10 mouse cellular contexts compared by ENCODE assay signal in genomic region chr3:152300376-152301337, GRCm38 (mm10). TPM values are rescaled to one million over a fixed set of nuclear protein-coding genes. Genes with fewer than 3 reads are reported as not detected.
DNase-seq lines count a peak whose midpoint lies in the region; ATAC-seq and TF ChIP-seq lines count a peak whose summit lies in the region.
"Had no signal": no experiment of that assay in that cellular context is flagged by ENCODE, and none has a peak within 500 bp of the region (broad histone marks: within the 10 kb centered on the region; RNA-seq: fewer than 3 reads in every experiment).

No protein-coding gene starts in this region.

- H3K9me3 ChIP-seq in hindbrain, postnatal 0 days (ENCODE audit: low read length), result no peaks in the 10 kb centered on the region
- H3K9me3 ChIP-seq in hindbrain, embryonic 11.5 days (ENCODE audit: control insufficient read depth, low read length), result no peaks in the 10 kb centered on the region
- no peaks in the 10 kb centered on the region for H3K9me3 ChIP-seq in lung, embryonic 16.5 days (ENCODE audit: control insufficient read depth, low read length)
- no peaks in the 10 kb centered on the region for H3K9me3 ChIP-seq in ES-E14 (ENCODE audit: control insufficient read depth, insufficient read depth, low read depth, low read length)
- H3K9me3 ChIP-seq in limb, embryonic 15.5 days, result no peaks in the 10 kb centered on the region

- no peak overlapping the region for H3K9ac ChIP-seq in hindbrain, postnatal 0 days (replicated peaks; ENCODE audit: low read length)
- no peak overlapping the region for H3K9ac ChIP-seq in hindbrain, embryonic 11.5 days (ENCODE audit: low read depth, low read length)
- no peak overlapping the region for H3K9ac ChIP-seq in lung, embryonic 16.5 days (ENCODE audit: low read length)
- no peak overlapping the region for H3K9ac ChIP-seq in ES-E14 (ENCODE audit: insufficient read depth, low read depth, low read length, poor library complexity, severe bottlenecking)
- no peak overlapping the region for H3K9ac ChIP-seq in limb, embryonic 15.5 days

- H3K4me1 ChIP-seq in hindbrain, postnatal 0 days (ENCODE audit: insufficient read depth, low read length), result no peaks in the 10 kb centered on the region
- no peaks in the 10 kb centered on the region for H3K4me1 ChIP-seq in hindbrain, embryonic 11.5 days (replicated peaks; ENCODE audit: control insufficient read depth, insufficient read depth, low read length)
- H3K4me1 ChIP-seq in lung, embryonic 16.5 days (replicated peaks; ENCODE audit: control insufficient read depth, insufficient read depth, low read length), result peaks cover 14% of the 10 kb centered on the region
- H3K4me1 ChIP-seq in lung, adult 2 months (ENCODE audit: control insufficient read depth, insufficient read depth, low read length), result peaks cover 4% of the 10 kb centered on the region; the same call in 1 of the 2 replicates
- H3K4me1 ChIP-seq in ES-E14 (ENCODE audit: control insufficient read depth in 2 of 2, insufficient read depth in 2 of 2, low read length in 2 of 2, poor library complexity in 1 of 2), result no peaks in the 10 kb centered on the region
- H3K4me1 ChIP-seq in limb, embryonic 15.5 days, result no peaks in the 10 kb centered on the region

- in situ Hi-C loops in ES-E14 (cut with MboI; ENCODE audit: low sequenced_read_pairs in 2 of 2, unreplicated experiment in 2 of 2), result no loop called here

- ATAC-seq in hindbrain, postnatal 0 days, result no peak
- no peak for ATAC-seq in hindbrain, embryonic 11.5 days (ENCODE audit: low FRiP score)
- ATAC-seq in lung, embryonic 16.5 days (ENCODE audit: low read depth), result peak; percentile 87
- ATAC-seq in limb, embryonic 15.5 days (ENCODE audit: insufficient number of reproducible peaks, low FRiP score, low TSS enrichment, low read depth), result no peak; the same call in 1 of the 2 replicates
- ATAC-seq: inflammation-experienced regulatory T-cells, adult 6 months had no signal

- no peak for DNase-seq in hindbrain, postnatal 0 days (ENCODE audit: low spot score)
- no peak for DNase-seq in hindbrain, embryonic 11.5 days (ENCODE audit: low spot score)
- DNase-seq in lung, adult 2 months, result no peak
- DNase-seq in ES-E14 (ENCODE audit: low read depth, low spot score), result no peak
- no peak for DNase-seq in yolk sac, embryonic 10.5 days (ENCODE audit: low spot score)
- no peak for DNase-seq in B cell, adult 2 months
- DNase-seq: cerebellum, adult 8-10 months had no signal

- H3K27me3 ChIP-seq in hindbrain, postnatal 0 days (ENCODE audit: insufficient read depth, low read length), result no peaks in the 10 kb centered on the region
- H3K27me3 ChIP-seq in hindbrain, embryonic 11.5 days (ENCODE audit: control insufficient read depth, insufficient read depth, low read length), result no peaks in the 10 kb centered on the region
- H3K27me3 ChIP-seq in lung, embryonic 16.5 days (ENCODE audit: control insufficient read depth, insufficient read depth, low read depth, low read length), result no peaks in the 10 kb centered on the region
- no peaks in the 10 kb centered on the region for H3K27me3 ChIP-seq in limb, embryonic 15.5 days

- 90% methylated on average over 14 of the region's 14 CpGs for WGBS in hindbrain, postnatal 0 days
- 94% methylated on average over 14 of the region's 14 CpGs for WGBS in hindbrain, embryonic 11.5 days
- 63% methylated on average over 14 of the region's 14 CpGs for WGBS in lung, embryonic 16.5 days
- 74% methylated on average over 14 of the region's 14 CpGs for WGBS in lung, adult 2 months
- 57% methylated on average over 14 of the region's 14 CpGs for WGBS in limb, embryonic 15.5 days

- no peak overlapping the region for H3K4me2 ChIP-seq in hindbrain, postnatal 0 days (ENCODE audit: low read depth, low read length)
- no peak overlapping the region for H3K4me2 ChIP-seq in hindbrain, embryonic 11.5 days (replicated peaks; ENCODE audit: low read depth, low read length)
- no peak overlapping the region for H3K4me2 ChIP-seq in lung, embryonic 16.5 days (ENCODE audit: low read depth, low read length)
- H3K4me2 ChIP-seq in limb, embryonic 15.5 days, result no peak overlapping the region

- peaks cover 19% of the 10 kb centered on the region for H3K36me3 ChIP-seq in hindbrain, postnatal 0 days (ENCODE audit: insufficient read depth, low read length)
- H3K36me3 ChIP-seq in hindbrain, embryonic 11.5 days (ENCODE audit: control insufficient read depth, insufficient read depth, low read length), result no peaks in the 10 kb centered on the region
- H3K36me3 ChIP-seq in lung, embryonic 16.5 days (ENCODE audit: control insufficient read depth, insufficient read depth, low read length), result peaks cover 6% of the 10 kb centered on the region
- peaks cover 13% of the 10 kb centered on the region for H3K36me3 ChIP-seq in ES-E14 (ENCODE audit: control insufficient read depth, insufficient read depth, low read length, poor library complexity, severe bottlenecking)
- H3K36me3 ChIP-seq in limb, embryonic 15.5 days, result peaks cover 31% of the 10 kb centered on the region

- H3K4me3 ChIP-seq in hindbrain, postnatal 0 days (ENCODE audit: low read length), result no peak overlapping the region
- no peak overlapping the region for H3K4me3 ChIP-seq in hindbrain, embryonic 11.5 days (ENCODE audit: low read depth, low read length)
- no peak overlapping the region for H3K4me3 ChIP-seq in lung, embryonic 16.5 days (ENCODE audit: low read length)
- no peak overlapping the region for H3K4me3 ChIP-seq in lung, adult 2 months (replicated peaks; ENCODE audit: extremely low read depth, low read depth, low read length)
- no peak overlapping the region for H3K4me3 ChIP-seq in ES-E14 (ENCODE audit: insufficient read depth in 1 of 2, low read depth in 1 of 2, low read length in 2 of 2, poor library complexity in 1 of 2, severe bottlenecking in 1 of 2)
- no peak overlapping the region for H3K4me3 ChIP-seq in limb, embryonic 15.5 days

- H3K27ac ChIP-seq in hindbrain, postnatal 0 days, result no peak overlapping the region
- H3K27ac ChIP-seq in hindbrain, embryonic 11.5 days (ENCODE audit: low read depth, low read length), result no peak overlapping the region
- peak overlapping the region; percentile 96 for H3K27ac ChIP-seq in lung, embryonic 16.5 days (ENCODE audit: low read length)
- no peak overlapping the region for H3K27ac ChIP-seq in ES-E14 (ENCODE audit: insufficient read depth, low read depth, low read length, poor library complexity, severe bottlenecking)
- peak overlapping the region; percentile 34 for H3K27ac ChIP-seq in limb, embryonic 15.5 days

- peak; percentile 59 for TF ChIP-seq CTCF in hindbrain, postnatal 0 days (IDR thresholded peaks at IDR 0.05; ENCODE audit: low read depth)
- no peak for TF ChIP-seq CTCF in lung, adult 2 months (IDR thresholded peaks at IDR 0.05; ENCODE audit: insufficient read depth, low read length)

- no peak for TF ChIP-seq POLR2A in lung, adult 2 months (IDR thresholded peaks at IDR 0.05; ENCODE audit: borderline replicate concordance, extremely low read depth, low read depth, low read length)

TF ChIP-seq in ES-E14, 5 proteins besides CTCF, POLR2A, EP300 and RAD21:
- TF ChIP-seq CHD2 (IDR thresholded peaks at IDR 0.05; ENCODE audit: low read depth, low read length) (no peak), HCFC1 (IDR thresholded peaks at IDR 0.05; ENCODE audit: borderline replicate concordance, insufficient read depth, low read length) (no peak), ZC3H11A (IDR thresholded peaks at IDR 0.05; ENCODE audit: borderline replicate concordance, low read depth, low read length) (no peak), MAFK (IDR thresholded peaks at IDR 0.05; ENCODE audit: insufficient read depth, low read depth, low read length) (0 out of 2 replicates have a peak, but pooled peaks have one; percentile 10), ZNF384 (IDR thresholded peaks at IDR 0.05; ENCODE audit: low read depth, low read length) (no peak)

RNA-seq across cellular contexts. Expression of gene Nexn, which starts 34.5 kb away (rescaled TPM):
- total RNA-seq in hindbrain, postnatal 0 days (2014; rRNA removed), result 0.37 and 6.4 TPM in 2 replicates
- polyA plus RNA-seq in hindbrain, postnatal 0 days (2015; fragmentation: Nextera tagmentation; extraction: Ambion mirVana), result 2.5 and 3.4 TPM in 2 replicates
- 5.4 and 6.1 TPM in 2 replicates for polyA plus RNA-seq in hindbrain, embryonic 11.5 days (2014; fragmentation: Nextera tagmentation; extraction: Ambion mirVana)
- polyA plus RNA-seq in lung, embryonic 16.5 days (2015; fragmentation: Nextera tagmentation; extraction: Ambion mirVana), result 64.1 and 79.2 TPM in 2 replicates
- 0.34 and 1.1 TPM in 2 replicates for polyA plus RNA-seq in lung, adult 2 months (2012; rRNA removed)
- total RNA-seq in ES-E14 (2012; rRNA removed), result 2.6 and 3.1 TPM in 2 replicates
- 28.5 and 41.5 TPM in 2 replicates for polyA plus RNA-seq in limb, embryonic 15.5 days (2015; fragmentation: Nextera tagmentation; extraction: Ambion mirVana)

RNA-seq across cellular contexts. Expression of gene Miga1, which starts 39.5 kb away (rescaled TPM):
- total RNA-seq in hindbrain, postnatal 0 days (2014; rRNA removed), result 13.6 and 16.7 TPM in 2 replicates
- polyA plus RNA-seq in hindbrain, postnatal 0 days (2015; fragmentation: Nextera tagmentation; extraction: Ambion mirVana), result 21.1 and 22.5 TPM in 2 replicates
- 19.4 and 21.4 TPM in 2 replicates for polyA plus RNA-seq in hindbrain, embryonic 11.5 days (2014; fragmentation: Nextera tagmentation; extraction: Ambion mirVana)
- polyA plus RNA-seq in lung, embryonic 16.5 days (2015; fragmentation: Nextera tagmentation; extraction: Ambion mirVana), result 14.7 and 15.7 TPM in 2 replicates
- polyA plus RNA-seq in lung, adult 2 months (2012; rRNA removed), result 9.5 and 11.6 TPM in 2 replicates
- total RNA-seq in ES-E14 (2012; rRNA removed), result 28.7 and 35.2 TPM in 2 replicates
- 13.3 and 16.2 TPM in 2 replicates for polyA plus RNA-seq in limb, embryonic 15.5 days (2015; fragmentation: Nextera tagmentation; extraction: Ambion mirVana)

RNA-seq across cellular contexts. Expression of gene Usp33, which starts 45.6 kb away (rescaled TPM):
- total RNA-seq in hindbrain, postnatal 0 days (2014; rRNA removed), result 51.5 and 74.1 TPM in 2 replicates
- polyA plus RNA-seq in hindbrain, postnatal 0 days (2015; fragmentation: Nextera tagmentation; extraction: Ambion mirVana), result 63.5 and 64.8 TPM in 2 replicates
- polyA plus RNA-seq in hindbrain, embryonic 11.5 days (2014; fragmentation: Nextera tagmentation; extraction: Ambion mirVana), result 73.6 and 74.8 TPM in 2 replicates
- polyA plus RNA-seq in lung, embryonic 16.5 days (2015; fragmentation: Nextera tagmentation; extraction: Ambion mirVana), result 57.6 and 58.4 TPM in 2 replicates
- 16.3 and 26.6 TPM in 2 replicates for polyA plus RNA-seq in lung, adult 2 months (2012; rRNA removed)
- 47.9 and 49.5 TPM in 2 replicates for total RNA-seq in ES-E14 (2012; rRNA removed)
- 44.9 and 45.2 TPM in 2 replicates for polyA plus RNA-seq in limb, embryonic 15.5 days (2015; fragmentation: Nextera tagmentation; extraction: Ambion mirVana)

Comparison
In these comparisons a context has a peak if more than half of its experiments do, and no peak if none do; other contexts are left out.
1. H3K27ac ChIP-seq: peak in lung, embryonic 16.5 days (single experiment) and limb, embryonic 15.5 days (single experiment); none in hindbrain, postnatal 0 days (single experiment), hindbrain, embryonic 11.5 days (single experiment) and ES-E14 (single experiment).